Mouse (Mus musculus): Measurements from ENCODE around the gene Clta. TPM values are rescaled to one million over a fixed set of nuclear protein-coding genes. Genes with fewer than 3 reads are reported as not detected.

The Clta gene
- polyA plus RNA-seq, 1 experiment from 2014 or later, result 260 TPM

- no peak for DNase-seq (ENCODE audit: low spot score)
Observed at GRCm38 (mm10) chr4:43979746-43980145, 24.5 kb upstream of the Clta start.

- DNase-seq (ENCODE audit: low spot score), result no peak
Observed at GRCm38 (mm10) chr4:43980236-43980635, 24.0 kb upstream of the Clta start.

GRCm38 (mm10) chr4:43980846-43981245 is 23.4 kb upstream of the Clta start:
- no peak for DNase-seq (ENCODE audit: low spot score)

- no peak for DNase-seq (ENCODE audit: low spot score)
Observed at GRCm38 (mm10) chr4:43981251-43981650, 23.0 kb upstream of the Clta start.

GRCm38 (mm10) chr4:43982053-43982732 is 22.1 kb upstream of the Clta start:
- peak; percentile 95 for DNase-seq (ENCODE audit: low spot score)

GRCm38 (mm10) chr4:43983181-43983580 is 21.1 kb upstream of the Clta start, which contains the start of gene Ccin:
TSS of gene Ccin (plus strand) at chr4:43983483.
- DNase-seq (ENCODE audit: low spot score), result no peak

GRCm38 (mm10) chr4:43983756-43984155 is 20.5 kb upstream of the Clta start:
- no peak for DNase-seq (ENCODE audit: low spot score)

- no peak for DNase-seq (ENCODE audit: low spot score)
Observed at GRCm38 (mm10) chr4:43984326-43984725, 19.9 kb upstream of the Clta start.

- DNase-seq (ENCODE audit: low spot score), result no peak
Observed at GRCm38 (mm10) chr4:43988976-43989375, 15.3 kb upstream of the Clta start.

- DNase-seq (ENCODE audit: low spot score), result no peak
Observed at GRCm38 (mm10) chr4:43993072-43993471, 11.2 kb upstream of the Clta start.

GRCm38 (mm10) chr4:43994342-43994741 is 9.9 kb upstream of the Clta start:
- DNase-seq (ENCODE audit: low spot score), result no peak

- DNase-seq (ENCODE audit: low spot score), result no peak
Observed at GRCm38 (mm10) chr4:44003622-44004021, 630 bp upstream of the Clta start.

GRCm38 (mm10) chr4:44004623-44005409 is 564 bp downstream of the Clta start:
- no peak for DNase-seq (ENCODE audit: low spot score)

- DNase-seq (ENCODE audit: low spot score), result no peak
Observed at GRCm38 (mm10) chr4:44010176-44010575, 5.9 kb downstream of the Clta start.

- no peak for DNase-seq (ENCODE audit: low spot score)
Observed at GRCm38 (mm10) chr4:44010893-44011292, 6.6 kb downstream of the Clta start.

- no peak for DNase-seq (ENCODE audit: low spot score)
Observed at GRCm38 (mm10) chr4:44011799-44012198, 7.5 kb downstream of the Clta start.

- peak; percentile 93 for DNase-seq (ENCODE audit: low spot score)
Observed at GRCm38 (mm10) chr4:44012376-44013367, 8.4 kb downstream of the Clta start.

GRCm38 (mm10) chr4:44013391-44014070 is 9.3 kb downstream of the Clta start:
- DNase-seq (ENCODE audit: low spot score), result no peak

GRCm38 (mm10) chr4:44016071-44016470 is 11.8 kb downstream of the Clta start:
- no peak for DNase-seq (ENCODE audit: low spot score)

GRCm38 (mm10) chr4:44016791-44017190 is 12.5 kb downstream of the Clta start:
- no peak for DNase-seq (ENCODE audit: low spot score)

GRCm38 (mm10) chr4:44022323-44022722 is 18.1 kb downstream of the Clta start:
- DNase-seq (ENCODE audit: low spot score), result peak; percentile 87
